Mouse (Mus musculus) layer of hippocampus, postnatal 25 days (tissue): ENCODE measurements around the gene Acin1. TPM values are rescaled to one million over a fixed set of nuclear protein-coding genes. Genes with fewer than 3 reads are reported as not detected.

Source experiments
- microRNA-seq, 2 experiments: library from miRNA; unstranded; fragments of <30 nt; microRNA quantifications; one replicate each; pipeline ENCODE4 v1.2.0; 2021
- total RNA-seq, 2 experiments: library from RNA; stranded (reverse); gene quantifications; 2 replicates each; pipeline ENCODE4 v1.2.3; 2021

Gene Acin1
- total RNA-seq, 2 experiments from 2014 or later: 172 to 215 TPM

Small RNA genes lying within 50 kb of the gene (microRNA-seq; reads per million reads assigned to microRNA genes)
- gene Mir686: 0 reads per million in 2 experiments
- 0.18 to 0.40 reads per million in 2 experiments for gene Mir6948

Other genes with a start within 250 kb of the Acin1 start
- gene Lrp10, start 222.8 kb downstream of the Acin1 start, total RNA-seq: 10 to 100 TPM; 32.1 to 34.6 TPM
- 10 to 100 TPM; 22.6 to 23.0 TPM for gene Rem2, start 210.8 kb downstream of the Acin1 start, total RNA-seq
- gene Prmt5, start 169.4 kb downstream of the Acin1 start, total RNA-seq: 10 to 100 TPM; 53.6 to 61.4 TPM
- 1 to 10 TPM; 2.4 to 3.9 TPM for gene Haus4, start 132.3 kb downstream of the Acin1 start, total RNA-seq
- 1 to 10 TPM; 1.3 to 2.4 TPM for gene Ajuba, start 109.4 kb downstream of the Acin1 start, total RNA-seq
- 1 to 10 TPM; 5.4 to 8.4 TPM for gene 4931414P19Rik, start 80.9 kb downstream of the Acin1 start, total RNA-seq
- gene Psmb5, start 68.9 kb downstream of the Acin1 start, total RNA-seq: 100 to 1,000 TPM; 208 to 218 TPM
- gene Psmb11, start 65.5 kb downstream of the Acin1 start, total RNA-seq: under 1 TPM; 0.16 to 0.32 TPM
- not detected for gene Gm17606, start 46.0 kb downstream of the Acin1 start, total RNA-seq
- 10 to 100 TPM; 17.5 to 22.7 TPM for gene Cdh24, start 45.6 kb downstream of the Acin1 start, total RNA-seq
- gene 1700123O20Rik, start 715 bp downstream of the Acin1 start, total RNA-seq: 10 to 100 TPM; 27.3 to 28.7 TPM
- not detected for gene Gm29776, start 11.9 kb upstream of the Acin1 start, total RNA-seq
- gene Cebpe, start 25.2 kb upstream of the Acin1 start, total RNA-seq: not detected
- gene Slc7a8, start 95.0 kb upstream of the Acin1 start, total RNA-seq: 10 to 100 TPM; 54.3 to 61.2 TPM
- not detected for gene Rnf212b, start 127.2 kb upstream of the Acin1 start, total RNA-seq
- 10 to 100 TPM; 21.9 to 23.6 TPM for gene Homez, start 184.0 kb upstream of the Acin1 start, total RNA-seq
- gene Ppp1r3e, start 190.6 kb upstream of the Acin1 start, total RNA-seq: 10 to 100 TPM; 19.4 to 22.6 TPM
- gene Bcl2l2, start 196.4 kb upstream of the Acin1 start, total RNA-seq: 100 to 1,000 TPM; 108 to 117 TPM
- gene Gm20521, start 196.5 kb upstream of the Acin1 start, total RNA-seq: 10 to 100 TPM in 1 of 2 experiments, 1 to 10 TPM in 1; 3.1 to 13.8 TPM
- gene Pabpn1, start 205.6 kb upstream of the Acin1 start, total RNA-seq: 100 to 1,000 TPM; 193 to 262 TPM
- 100 to 1,000 TPM; 715 to 737 TPM for gene Slc22a17, start 226.2 kb upstream of the Acin1 start, total RNA-seq
- gene Efs, start 239.2 kb upstream of the Acin1 start, total RNA-seq: 10 to 100 TPM; 11.0 to 12.7 TPM
- gene Il25, start 245.8 kb upstream of the Acin1 start, total RNA-seq: under 1 TPM in 1 of 2 experiments, not detected in 1; 0.59 TPM
- 10 to 100 TPM; 75.4 to 89.3 TPM for gene Cmtm5, start 249.3 kb upstream of the Acin1 start, total RNA-seq